Mouse (Mus musculus): ENCODE data around the gene Kazn. TPM values are rescaled to one million over a fixed set of nuclear protein-coding genes. Genes with fewer than 3 reads are reported as not detected.

The Kazn gene
- total RNA-seq, 2 experiments from 2014 or later = 82.9 to 90.9 TPM

DNA sequence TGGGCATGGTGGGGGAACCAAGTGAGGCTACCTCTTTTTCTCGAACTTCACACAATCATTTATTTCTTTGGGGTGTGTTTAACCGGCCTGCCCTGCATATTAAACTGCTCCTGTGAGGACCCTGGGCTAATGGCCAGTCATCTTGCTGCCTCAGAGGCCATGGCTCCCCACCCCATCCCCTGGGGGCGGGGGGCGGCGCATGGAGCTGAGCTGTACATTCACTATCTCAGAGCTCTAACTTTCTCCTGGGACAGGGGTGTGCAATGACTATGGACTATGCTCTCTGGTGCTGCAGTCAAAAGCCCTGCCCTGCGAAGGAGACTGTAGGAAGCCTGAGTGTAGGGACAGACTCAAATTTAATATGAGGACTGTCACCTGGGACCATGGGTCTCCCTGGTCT lies 22.2 kb downstream of the Kazn start:
- H3K27ac ChIP-seq = no peak overlapping the region
- intact Hi-C loops (cut with DNase I) = no loop called here
- no peak for DNase-seq (ENCODE audit: extremely low spot score in 1 of 2, low spot score in 2 of 2)
- TF ChIP-seq CTCF (IDR thresholded peaks at IDR 0.05) = no peak
- no peak overlapping the region for H3K4me3 ChIP-seq

DNA sequence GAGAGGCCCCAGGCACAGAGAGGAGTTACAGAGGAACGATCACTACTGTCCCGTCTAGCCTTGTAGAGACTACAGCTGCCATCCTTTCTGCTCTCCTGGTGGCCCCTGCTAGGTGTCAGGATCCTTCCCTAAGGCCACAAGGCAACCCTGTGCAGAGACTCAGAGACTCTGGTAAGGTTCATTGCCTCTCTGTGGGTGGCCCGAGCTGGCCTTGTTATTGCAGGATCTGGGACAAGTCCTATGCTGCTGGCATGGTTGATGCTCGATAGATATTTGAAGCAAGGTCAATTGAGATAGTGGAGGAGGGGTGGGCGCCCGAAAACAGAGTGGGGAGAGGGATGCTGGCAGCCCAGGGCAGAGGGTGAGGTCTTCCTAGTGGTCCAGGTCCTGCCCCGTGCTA lies 23.4 kb downstream of the Kazn start:
- DNase-seq (ENCODE audit: extremely low spot score in 1 of 2, low spot score in 2 of 2) = no peak
- TF ChIP-seq CTCF (IDR thresholded peaks at IDR 0.05) = no peak
- intact Hi-C loops (cut with DNase I) = no loop called here
- H3K4me3 ChIP-seq = no peak overlapping the region
- no peak overlapping the region for H3K27ac ChIP-seq

DNA sequence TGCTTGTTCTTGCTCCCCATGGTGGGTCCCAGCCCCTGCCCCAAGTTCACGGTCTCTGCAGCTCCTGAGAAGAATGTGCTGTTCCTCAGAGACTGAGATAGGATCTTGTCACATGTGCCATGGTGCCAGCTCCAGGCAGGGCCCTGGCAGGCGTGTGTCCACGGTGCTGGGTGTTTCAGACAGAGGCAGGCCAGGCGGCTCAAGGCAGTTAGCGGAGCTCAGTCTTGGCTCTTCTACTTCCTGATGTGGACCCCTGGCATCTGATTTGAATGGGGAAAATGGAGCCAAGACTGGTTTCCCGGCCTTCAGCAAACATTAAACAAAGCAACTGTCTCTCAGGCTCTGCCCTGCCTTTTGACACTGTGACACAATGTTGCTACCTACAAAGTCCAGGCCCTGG lies 24.7 kb downstream of the Kazn start:
- DNase-seq (ENCODE audit: extremely low spot score in 1 of 2, low spot score in 2 of 2) = no peak
- TF ChIP-seq CTCF (IDR thresholded peaks at IDR 0.05) = no peak
- intact Hi-C loops (cut with DNase I) = no loop called here
- H3K27ac ChIP-seq = no peak overlapping the region
- no peak overlapping the region for H3K4me3 ChIP-seq

GRCm38 (mm10) chr4:142212425-142212824 lies 26.8 kb downstream of the Kazn start:
- no peak for TF ChIP-seq CTCF (IDR thresholded peaks at IDR 0.05)
- no peak overlapping the region for H3K27ac ChIP-seq
- intact Hi-C loops (cut with DNase I) = no loop called here

GRCm38 (mm10) chr4:142209884-142210283 lies 29.3 kb downstream of the Kazn start:
- Histone ChIP-seq H3K4me3 (no peak overlapping the region), H3K27ac (no peak overlapping the region)
- DNase-seq (ENCODE audit: extremely low spot score in 1 of 2, low spot score in 2 of 2) = no peak
- intact Hi-C loops (cut with DNase I) = no loop called here
- no peak for TF ChIP-seq CTCF (IDR thresholded peaks at IDR 0.05)

More at GRCm38 (mm10) chr4:142212425-142212824, 26.8 kb downstream of the Kazn start:
- DNase-seq (ENCODE audit: extremely low spot score in 1 of 2, low spot score in 2 of 2) = no peak
- H3K4me3 ChIP-seq = no peak overlapping the region

- no peak overlapping the region for H3K27ac ChIP-seq
- intact Hi-C loops (cut with DNase I) = no loop called here
- TF ChIP-seq CTCF (IDR thresholded peaks at IDR 0.05) = no peak
- no peak for DNase-seq (ENCODE audit: extremely low spot score in 1 of 2, low spot score in 2 of 2)
- H3K4me3 ChIP-seq = no peak overlapping the region
These were observed 29.7 kb downstream of the Kazn start for GRCm38 (mm10) chr4:142209476-142209875.

DNA sequence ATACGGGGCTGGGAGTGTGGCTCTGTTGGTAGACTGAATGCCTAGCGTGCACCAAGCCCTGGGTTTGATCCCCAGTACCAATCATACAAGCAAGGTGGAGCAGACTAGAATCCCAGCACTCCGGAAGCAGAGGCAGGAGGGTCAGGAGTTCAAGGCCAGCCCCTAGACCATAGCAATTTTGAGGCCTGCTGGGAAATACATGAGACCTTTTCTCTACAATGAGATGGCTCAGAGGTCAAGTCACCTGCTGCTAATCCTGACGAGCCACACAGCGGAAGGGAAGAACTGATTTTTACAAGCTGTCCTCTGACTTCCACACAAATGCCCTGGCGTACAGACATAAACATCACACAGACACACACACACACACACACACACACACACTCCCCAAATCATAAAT lies 33.5 kb downstream of the Kazn start:
- Histone ChIP-seq H3K27ac (no peak overlapping the region), H3K4me3 (no peak overlapping the region)
- intact Hi-C loops (cut with DNase I) = no loop called here
- TF ChIP-seq CTCF (IDR thresholded peaks at IDR 0.05) = no peak
- no peak for DNase-seq (ENCODE audit: extremely low spot score in 1 of 2, low spot score in 2 of 2)

DNA sequence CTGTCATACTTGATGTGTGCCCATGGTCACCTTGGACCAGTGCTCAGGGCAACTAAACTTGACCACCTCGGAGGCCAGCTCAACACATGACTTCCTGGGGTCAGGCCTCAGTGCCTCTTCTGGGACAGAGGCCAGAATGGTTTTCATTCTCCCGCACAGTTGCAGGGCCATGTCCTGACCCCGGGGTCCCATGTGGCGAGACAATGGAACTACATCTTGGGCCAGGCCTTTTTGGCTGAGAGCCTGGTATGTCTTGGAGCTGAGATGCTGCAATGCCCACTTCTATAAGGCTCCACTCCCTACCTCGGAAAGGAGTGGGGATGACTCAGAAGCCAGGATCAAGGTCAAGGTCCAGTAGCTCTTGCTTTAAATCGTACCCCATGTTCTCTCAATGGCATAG lies 42.6 kb downstream of the Kazn start:
- peak; percentile 20; the same call in 1 of the 2 replicates for TF ChIP-seq CTCF (IDR thresholded peaks at IDR 0.05)
- Histone ChIP-seq H3K27ac (no peak overlapping the region), H3K4me3 (no peak overlapping the region)
- no peak for DNase-seq (ENCODE audit: extremely low spot score in 1 of 2, low spot score in 2 of 2)
- intact Hi-C loops (cut with DNase I) = no loop called here

GRCm38 (mm10) chr4:142193780-142194179 lies 45.4 kb downstream of the Kazn start:
- no peak overlapping the region; the same call in 1 of the 2 replicates for H3K27ac ChIP-seq
- DNase-seq (ENCODE audit: extremely low spot score in 1 of 2, low spot score in 2 of 2) = no peak
- intact Hi-C loops (cut with DNase I) = no loop called here
- no peak for TF ChIP-seq CTCF (IDR thresholded peaks at IDR 0.05)
- no peak overlapping the region for H3K4me3 ChIP-seq

DNA sequence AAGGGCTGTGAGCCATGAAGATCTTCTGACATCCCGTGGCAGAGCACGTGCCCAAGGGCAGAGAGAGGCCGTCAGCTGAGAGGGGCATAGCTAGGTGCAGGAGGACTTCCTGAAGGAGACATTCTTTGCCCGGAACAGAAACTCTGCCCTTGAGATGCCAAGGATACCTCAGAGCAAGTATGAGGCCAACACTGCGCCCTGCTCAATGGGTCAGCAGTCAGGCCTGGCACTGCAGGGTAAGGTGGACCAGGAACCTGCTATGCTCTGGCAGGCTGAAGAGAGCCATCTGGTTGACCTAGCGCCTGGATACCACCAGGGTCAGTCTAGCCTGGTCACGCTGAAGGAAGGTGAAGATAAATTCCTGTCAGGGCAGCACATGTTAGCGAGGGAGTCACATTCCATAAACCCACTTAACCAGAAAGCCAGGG lies 46.0 kb downstream of the Kazn start:
- Histone ChIP-seq H3K4me3 (no peak overlapping the region), H3K27ac (no peak overlapping the region)
- no peak for DNase-seq (ENCODE audit: extremely low spot score in 1 of 2, low spot score in 2 of 2)
- intact Hi-C loops (cut with DNase I) = no loop called here
- TF ChIP-seq CTCF (IDR thresholded peaks at IDR 0.05) = no peak

DNA sequence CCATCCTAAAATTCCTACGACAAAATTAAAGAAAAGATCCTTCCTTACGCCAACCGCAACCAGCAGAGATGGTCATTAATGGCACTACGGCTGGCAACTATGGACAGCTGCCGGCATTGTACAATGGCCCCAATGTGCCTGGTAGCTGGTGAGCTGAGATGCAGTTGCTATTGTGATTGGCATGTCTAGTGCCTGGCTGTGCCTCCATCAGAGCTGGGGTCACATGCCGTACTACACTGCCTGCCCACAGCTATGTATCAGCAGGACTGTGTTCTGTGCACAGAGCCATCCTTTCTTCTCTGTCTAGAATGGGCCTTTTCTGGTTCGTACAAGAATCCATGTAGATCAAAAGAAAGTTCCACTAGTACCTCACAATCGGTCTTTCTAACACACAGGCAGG lies 49.2 kb downstream of the Kazn start:
- TF ChIP-seq CTCF (IDR thresholded peaks at IDR 0.05) = no peak
- DNase-seq (ENCODE audit: extremely low spot score in 1 of 2, low spot score in 2 of 2) = no peak
- intact Hi-C loops (cut with DNase I) = no loop called here
- H3K4me3 ChIP-seq = no peak overlapping the region
- H3K27ac ChIP-seq = peak overlapping the region; percentile 81

DNA sequence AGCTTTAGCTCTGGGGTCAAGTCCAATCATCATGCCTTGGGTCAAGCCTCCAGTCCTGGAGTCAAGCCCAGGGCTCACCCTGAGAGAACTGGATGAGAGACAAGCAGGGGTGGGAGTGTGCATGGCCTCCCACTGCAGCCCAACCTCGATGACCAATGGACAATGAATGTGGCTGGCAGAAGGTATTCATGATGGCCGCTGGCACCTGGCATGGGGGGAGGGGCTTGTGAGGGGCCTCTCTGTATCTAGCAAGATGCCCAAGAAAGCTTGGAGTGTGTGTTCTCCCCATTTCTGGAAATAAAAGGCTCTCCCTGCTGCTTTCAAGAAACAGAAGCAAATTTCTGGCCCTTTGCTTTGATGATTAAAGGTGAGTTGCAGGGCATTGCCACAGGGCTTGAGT lies 50.7 kb downstream of the Kazn start:
- intact Hi-C loops (cut with DNase I) = no loop called here
- peak overlapping the region; percentile 81 for H3K27ac ChIP-seq

GRCm38 (mm10) chr4:142186155-142186554 lies 53.0 kb downstream of the Kazn start:
- peak; percentile 34 for TF ChIP-seq CTCF (IDR thresholded peaks at IDR 0.05)
- Histone ChIP-seq H3K27ac (no peak overlapping the region), H3K4me3 (no peak overlapping the region)
- intact Hi-C loops (cut with DNase I) = no loop called here
- no peak for DNase-seq (ENCODE audit: extremely low spot score in 1 of 2, low spot score in 2 of 2)

More for the DNA sequence above, 50.7 kb downstream of the Kazn start:
- no peak overlapping the region for H3K4me3 ChIP-seq
- no peak for DNase-seq (ENCODE audit: extremely low spot score in 1 of 2, low spot score in 2 of 2)
- no peak for TF ChIP-seq CTCF (IDR thresholded peaks at IDR 0.05)

DNA sequence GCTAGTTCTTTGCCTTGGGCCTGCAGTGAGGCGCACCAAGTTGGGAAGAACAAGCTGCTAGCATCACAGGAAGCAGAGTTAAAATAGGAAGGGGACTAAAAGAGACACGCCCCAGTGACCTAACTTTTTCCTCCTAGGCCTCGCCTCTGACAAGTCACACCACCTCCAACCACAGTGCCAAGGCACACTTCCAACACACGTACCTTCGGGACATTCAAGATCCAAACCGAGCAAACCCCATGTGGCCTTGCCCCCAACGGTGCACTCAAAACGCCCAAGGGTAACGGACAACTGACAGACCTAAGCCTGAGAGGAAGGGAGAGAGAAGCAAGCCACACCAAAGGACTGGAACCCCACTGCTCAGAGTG lies 53.7 kb downstream of the Kazn start:
- no peak overlapping the region for H3K27ac ChIP-seq
- intact Hi-C loops (cut with DNase I) = no loop called here
- H3K4me3 ChIP-seq = no peak overlapping the region

More for the DNA sequence above, 53.7 kb downstream of the Kazn start:
- TF ChIP-seq CTCF (IDR thresholded peaks at IDR 0.05) = no peak
- no peak for DNase-seq (ENCODE audit: extremely low spot score in 1 of 2, low spot score in 2 of 2)
